Mouse (Mus musculus): Measurements from ENCODE around the gene Pfdn5.
"Not testable (repeated sequence)": the region's sequence is repeated elsewhere in the genome, so short reads cannot be mapped to it uniquely, and the experiment has no call there.

Gene Pfdn5

GRCm38 (mm10) chr15:102335925-102336324 is 10.0 kb downstream of the Pfdn5 start:
- not testable (repeated sequence) for DNase-seq

GRCm38 (mm10) chr15:102336946-102337345 is 11.0 kb downstream of the Pfdn5 start:
- DNase-seq = no peak

GRCm38 (mm10) chr15:102339612-102340011 is 13.7 kb downstream of the Pfdn5 start:
- no peak for DNase-seq

GRCm38 (mm10) chr15:102341580-102341979 is 15.7 kb downstream of the Pfdn5 start:
- peak; percentile 63 to 77 for DNase-seq

GRCm38 (mm10) chr15:102344490-102344889 is 18.6 kb downstream of the Pfdn5 start:
- no peak for DNase-seq

GRCm38 (mm10) chr15:102346444-102346843 is 20.5 kb downstream of the Pfdn5 start:
- no peak for DNase-seq

GRCm38 (mm10) chr15:102350138-102350941 is 24.4 kb downstream of the Pfdn5 start, which contains the start of gene Aaas:
TSS of gene Aaas (minus strand) at chr15:102350771.
- peak; percentile 97 for DNase-seq

- no peak for DNase-seq
Observed at GRCm38 (mm10) chr15:102350942-102351291, 25.0 kb downstream of the Pfdn5 start.

GRCm38 (mm10) chr15:102352177-102352576 is 26.3 kb downstream of the Pfdn5 start:
- no peak for DNase-seq

GRCm38 (mm10) chr15:102353986-102354385 is 28.1 kb downstream of the Pfdn5 start:
- DNase-seq = no peak

GRCm38 (mm10) chr15:102355134-102355870 is 29.4 kb downstream of the Pfdn5 start:
- DNase-seq = peak; percentile 63 to 70

- peak; percentile 47 to 75 for DNase-seq
Observed at GRCm38 (mm10) chr15:102355871-102356441, 30.0 kb downstream of the Pfdn5 start.

GRCm38 (mm10) chr15:102356501-102357325 is 30.8 kb downstream of the Pfdn5 start:
- DNase-seq = no peak

- DNase-seq = no peak
Observed at GRCm38 (mm10) chr15:102358126-102358525, 32.2 kb downstream of the Pfdn5 start.

GRCm38 (mm10) chr15:102358834-102359233 is 32.9 kb downstream of the Pfdn5 start:
- no peak for DNase-seq

GRCm38 (mm10) chr15:102362648-102363047 is 36.7 kb downstream of the Pfdn5 start:
- no peak for DNase-seq

- no peak for DNase-seq
Observed at GRCm38 (mm10) chr15:102364678-102365077, 38.8 kb downstream of the Pfdn5 start.

GRCm38 (mm10) chr15:102366238-102366637 is 40.3 kb downstream of the Pfdn5 start:
- no peak for DNase-seq

- no peak for DNase-seq
Observed at GRCm38 (mm10) chr15:102366733-102367344, 40.9 kb downstream of the Pfdn5 start, which contains the start of gene Sp7. TSS of gene Sp7 (minus strand) at chr15:102367182.

GRCm38 (mm10) chr15:102369972-102370371 is 44.1 kb downstream of the Pfdn5 start:
- DNase-seq = peak in 1 of 2 experiments; percentile 36

GRCm38 (mm10) chr15:102370727-102371126 is 44.8 kb downstream of the Pfdn5 start:
- DNase-seq = no peak
